Mouse (Mus musculus): ENCODE results near the gene Tsc22d2.
"Not testable (repeated sequence)": the region's sequence is repeated elsewhere in the genome, so short reads cannot be mapped to it uniquely, and the experiment has no call there.

Tsc22d2 gene

GRCm38 (mm10) chr3:58434414-58434813 lies 19.9 kb downstream of the Tsc22d2 start:
- no peak for DNase-seq

- peak in 1 of 2 experiments; percentile 39 for DNase-seq
Measured at GRCm38 (mm10) chr3:58448230-58448629, 33.7 kb downstream of the Tsc22d2 start.

- DNase-seq, result no peak
Measured at GRCm38 (mm10) chr3:58449487-58449886, 35.0 kb downstream of the Tsc22d2 start.

- DNase-seq, result no peak
Measured at GRCm38 (mm10) chr3:58454414-58455205, 40.1 kb downstream of the Tsc22d2 start.

- no peak for DNase-seq
Measured at GRCm38 (mm10) chr3:58455255-58455654, 40.7 kb downstream of the Tsc22d2 start.

- no peak for DNase-seq
Measured at GRCm38 (mm10) chr3:58469655-58470437, 55.3 kb downstream of the Tsc22d2 start.

- DNase-seq, result not testable (repeated sequence)
Measured at GRCm38 (mm10) chr3:58475298-58475697, 60.8 kb downstream of the Tsc22d2 start.

GRCm38 (mm10) chr3:58478755-58479455 lies 64.4 kb downstream of the Tsc22d2 start:
- DNase-seq, result no peak

GRCm38 (mm10) chr3:58485883-58486282 lies 71.4 kb downstream of the Tsc22d2 start:
- DNase-seq, result peak in 1 of 2 experiments; percentile 3

- no peak for DNase-seq
Measured at GRCm38 (mm10) chr3:58487121-58487520, 72.6 kb downstream of the Tsc22d2 start.

GRCm38 (mm10) chr3:58487999-58488775 lies 73.7 kb downstream of the Tsc22d2 start:
- DNase-seq, result peak in 1 of 2 experiments; percentile 15

GRCm38 (mm10) chr3:58490787-58491186 lies 76.3 kb downstream of the Tsc22d2 start:
- peak; percentile 30 to 62 for DNase-seq

- DNase-seq, result no peak
Measured at GRCm38 (mm10) chr3:58493621-58494020, 79.1 kb downstream of the Tsc22d2 start.

GRCm38 (mm10) chr3:58501961-58502360 lies 87.4 kb downstream of the Tsc22d2 start:
- DNase-seq, result no peak

GRCm38 (mm10) chr3:58503720-58504333 lies 89.3 kb downstream of the Tsc22d2 start:
- no peak for DNase-seq

- DNase-seq, result no peak
Measured at GRCm38 (mm10) chr3:58504676-58505075, 90.2 kb downstream of the Tsc22d2 start.

GRCm38 (mm10) chr3:58508020-58508750 lies 93.7 kb downstream of the Tsc22d2 start:
- no peak for DNase-seq

- DNase-seq, result peak; percentile 31 to 48
Measured at GRCm38 (mm10) chr3:58511581-58511980, 97.1 kb downstream of the Tsc22d2 start.

GRCm38 (mm10) chr3:58512740-58513139 lies 98.2 kb downstream of the Tsc22d2 start:
- no peak for DNase-seq

- DNase-seq, result no peak
Measured at GRCm38 (mm10) chr3:58513483-58513882, 99.0 kb downstream of the Tsc22d2 start.

GRCm38 (mm10) chr3:58515947-58516601 lies 101.6 kb downstream of the Tsc22d2 start:
- no peak for DNase-seq
